Mouse (Mus musculus): ENCODE measurements around the gene Cbln3. TPM values are rescaled to one million over a fixed set of nuclear protein-coding genes. Genes with fewer than 3 reads are reported as not detected.

Cbln3 gene
- total RNA-seq, 1 experiment from 2014 or later = 0.05 TPM

DNA sequence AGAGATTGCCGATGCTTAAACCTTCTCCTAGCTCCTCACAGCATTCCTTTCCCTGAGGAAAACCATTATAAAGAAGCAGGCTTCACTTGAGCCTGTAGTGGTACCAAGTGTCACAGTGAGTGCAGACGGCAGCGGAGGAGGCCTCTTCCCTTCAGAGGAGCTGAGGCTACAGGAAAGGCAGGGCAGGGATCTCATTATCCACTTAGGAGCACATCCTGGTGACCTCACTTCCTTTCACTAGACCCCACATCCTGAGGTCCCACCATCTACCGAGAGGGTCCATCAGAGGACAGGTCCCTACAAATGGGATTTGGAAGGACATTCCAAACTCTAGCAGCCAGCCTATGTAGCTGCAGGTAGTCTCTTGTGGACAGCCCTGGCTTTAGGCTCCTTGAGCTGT is 26.6 kb downstream of the Cbln3 start:
- no peak for ATAC-seq (replicated peaks in 1 of 2; ENCODE audit: insufficient read depth in 1 of 2, low FRiP score in 2 of 2, low TSS enrichment in 1 of 2, low read depth in 1 of 2, poor library complexity in 2 of 2, severe bottlenecking in 2 of 2)

DNA sequence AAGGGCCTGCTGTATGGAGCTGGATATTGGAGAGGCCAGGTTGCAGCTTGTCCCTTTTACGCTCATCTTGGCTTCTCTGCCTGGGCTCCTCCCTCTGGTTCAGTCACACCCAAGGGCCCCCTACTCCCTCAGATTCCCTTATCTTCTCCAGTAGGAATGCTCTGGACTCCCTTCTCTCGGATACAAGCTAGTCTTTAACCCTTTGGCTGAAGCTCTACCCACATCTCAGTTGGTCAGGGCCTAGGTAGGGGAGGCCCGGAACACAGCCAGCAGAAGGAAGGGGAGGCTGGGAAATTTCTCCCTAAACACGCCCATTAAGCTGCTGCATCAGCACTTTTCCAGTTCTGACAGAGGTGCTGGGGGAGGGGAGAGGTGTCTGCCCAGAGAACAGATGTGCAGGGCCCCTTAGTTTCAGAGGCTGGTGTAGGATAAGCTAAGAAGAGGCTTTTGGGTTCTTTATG is 29.1 kb downstream of the Cbln3 start:
- ATAC-seq (replicated peaks in 1 of 2; ENCODE audit: insufficient read depth in 1 of 2, low FRiP score in 2 of 2, low TSS enrichment in 1 of 2, low read depth in 1 of 2, poor library complexity in 2 of 2, severe bottlenecking in 2 of 2) = no peak

- peak; percentile 54 to 56 for ATAC-seq (replicated peaks in 1 of 2; ENCODE audit: insufficient read depth in 1 of 2, low FRiP score in 2 of 2, low TSS enrichment in 1 of 2, low read depth in 1 of 2, poor library complexity in 2 of 2, severe bottlenecking in 2 of 2)
Measured at GRCm38 (mm10) chr14:55854406-55855100, 29.6 kb downstream of the Cbln3 start.

DNA sequence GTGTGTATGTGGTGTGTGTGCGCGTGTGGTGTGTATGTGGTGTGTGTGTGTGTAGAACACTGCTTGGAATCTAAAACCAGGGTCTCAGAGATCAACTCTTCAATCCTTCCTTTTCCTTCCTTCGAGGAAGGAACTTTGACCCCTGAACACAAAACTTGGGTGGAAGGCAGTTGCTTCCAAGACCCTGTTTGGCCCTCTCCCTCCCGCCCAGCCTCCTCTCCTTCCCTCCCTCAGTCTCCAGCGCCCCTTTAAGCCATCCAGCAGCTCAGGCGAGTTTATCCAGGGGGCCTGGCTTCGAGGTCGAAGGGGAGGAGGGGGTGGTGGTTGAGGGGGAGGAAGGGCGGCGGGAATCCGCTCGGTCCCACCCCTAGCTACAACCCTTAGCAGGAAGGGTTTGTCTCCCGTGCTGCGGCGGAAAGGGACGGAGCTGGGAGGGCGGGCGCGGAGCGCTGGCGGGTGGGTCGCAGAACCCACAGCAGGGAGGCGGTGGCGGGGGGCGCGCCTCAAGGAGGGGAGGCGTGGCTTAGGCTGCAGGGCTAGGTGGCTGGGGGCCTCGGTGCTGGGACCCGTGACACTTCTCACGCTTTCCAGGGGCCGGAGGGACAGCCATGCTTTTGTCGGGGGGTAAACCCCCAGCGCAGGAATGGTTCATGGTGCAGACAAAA is 30.4 kb downstream of the Cbln3 start, which contains the start of gene Nynrin:
TSS of gene Nynrin (plus strand) at position 390 of the 665 bp plus-strand sequence.
- ATAC-seq (replicated peaks in 1 of 2; ENCODE audit: insufficient read depth in 1 of 2, low FRiP score in 2 of 2, low TSS enrichment in 1 of 2, low read depth in 1 of 2, poor library complexity in 2 of 2, severe bottlenecking in 2 of 2) = peak; percentile 65 to 68

DNA sequence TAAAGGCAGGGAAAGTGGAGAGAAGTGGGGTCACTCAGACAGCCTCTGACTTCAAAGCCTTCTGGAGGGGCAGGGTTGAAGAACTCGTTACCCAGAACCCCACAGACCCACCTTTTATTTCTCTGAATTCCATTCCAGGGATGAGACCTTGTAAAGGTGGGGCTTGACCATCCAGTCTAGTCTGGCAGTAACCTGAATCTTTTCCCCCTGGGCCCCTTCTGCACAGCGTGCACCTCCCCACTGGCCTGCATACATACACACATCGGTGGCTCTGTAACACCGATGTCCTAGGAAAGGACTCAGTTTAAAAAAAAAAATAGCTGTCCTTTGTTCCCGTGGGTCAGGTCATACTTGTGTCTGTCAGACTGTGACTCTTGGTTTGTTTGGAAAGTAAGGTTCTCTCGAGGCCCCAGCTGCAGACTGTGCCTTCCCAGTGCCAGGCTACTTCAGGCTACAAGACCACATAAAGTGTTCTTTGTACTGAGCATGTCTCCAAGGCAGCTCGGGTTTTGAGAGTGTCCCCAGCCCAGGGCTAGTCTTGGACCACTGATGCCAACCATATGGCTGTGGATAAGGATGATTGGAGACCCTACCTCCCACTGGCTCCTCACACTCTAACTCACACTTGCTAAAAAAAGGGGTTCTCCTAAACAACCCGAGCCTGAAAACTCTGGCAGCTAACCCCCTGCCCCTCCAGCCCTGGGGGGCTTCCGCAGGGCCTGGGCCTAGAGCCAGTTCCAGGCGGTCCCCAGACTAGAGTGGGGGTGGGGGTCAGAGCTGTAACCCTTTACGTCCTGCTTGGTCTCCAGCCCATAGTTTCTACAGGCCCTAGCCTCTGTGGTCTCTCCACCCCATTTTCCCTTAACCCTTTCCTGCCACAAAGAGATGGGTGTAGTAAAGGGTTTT is 31.3 kb downstream of the Cbln3 start:
- ATAC-seq (replicated peaks in 1 of 2; ENCODE audit: insufficient read depth in 1 of 2, low FRiP score in 2 of 2, low TSS enrichment in 1 of 2, low read depth in 1 of 2, poor library complexity in 2 of 2, severe bottlenecking in 2 of 2) = no peak

GRCm38 (mm10) chr14:55850885-55851284 is 33.3 kb downstream of the Cbln3 start:
- no peak for ATAC-seq (replicated peaks in 1 of 2; ENCODE audit: insufficient read depth in 1 of 2, low FRiP score in 2 of 2, low TSS enrichment in 1 of 2, low read depth in 1 of 2, poor library complexity in 2 of 2, severe bottlenecking in 2 of 2)

- no peak for ATAC-seq (replicated peaks in 1 of 2; ENCODE audit: insufficient read depth in 1 of 2, low FRiP score in 2 of 2, low TSS enrichment in 1 of 2, low read depth in 1 of 2, poor library complexity in 2 of 2, severe bottlenecking in 2 of 2)
Measured at GRCm38 (mm10) chr14:55845506-55846294, 38.5 kb downstream of the Cbln3 start.

- no peak for ATAC-seq (replicated peaks in 1 of 2; ENCODE audit: insufficient read depth in 1 of 2, low FRiP score in 2 of 2, low TSS enrichment in 1 of 2, low read depth in 1 of 2, poor library complexity in 2 of 2, severe bottlenecking in 2 of 2)
Measured at GRCm38 (mm10) chr14:55842794-55843193, 41.4 kb downstream of the Cbln3 start.

- ATAC-seq (replicated peaks in 1 of 2; ENCODE audit: insufficient read depth in 1 of 2, low FRiP score in 2 of 2, low TSS enrichment in 1 of 2, low read depth in 1 of 2, poor library complexity in 2 of 2, severe bottlenecking in 2 of 2) = no peak
Measured at GRCm38 (mm10) chr14:55840853-55841366, 43.3 kb downstream of the Cbln3 start.

GRCm38 (mm10) chr14:55838740-55839139 is 45.5 kb downstream of the Cbln3 start:
- peak in 1 of 2 experiments; percentile 56; a peak in 2 of 4 replicates for ATAC-seq (replicated peaks in 1 of 2; ENCODE audit: insufficient read depth in 1 of 2, low FRiP score in 2 of 2, low TSS enrichment in 1 of 2, low read depth in 1 of 2, poor library complexity in 2 of 2, severe bottlenecking in 2 of 2)

DNA sequence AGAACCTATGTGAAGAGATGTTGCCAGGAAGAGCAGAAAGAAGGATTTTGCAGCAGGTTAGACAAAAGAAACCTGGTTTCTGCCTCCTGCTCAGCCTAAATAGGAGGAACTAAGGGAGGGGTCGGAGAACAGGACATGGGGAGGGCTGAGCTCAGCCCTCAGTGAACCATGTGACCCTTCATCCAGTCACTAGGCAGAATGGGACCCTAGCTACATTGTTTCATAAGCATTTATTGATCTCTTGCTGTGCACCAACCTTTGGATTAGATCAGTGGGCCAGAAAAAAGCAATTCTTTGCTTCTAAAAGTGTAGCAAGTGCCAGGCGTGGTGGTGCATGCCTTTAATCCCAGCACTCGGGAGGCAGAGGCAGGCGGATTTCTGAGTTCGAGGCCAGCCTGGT is 45.9 kb downstream of the Cbln3 start:
- ATAC-seq (replicated peaks in 1 of 2; ENCODE audit: insufficient read depth in 1 of 2, low FRiP score in 2 of 2, low TSS enrichment in 1 of 2, low read depth in 1 of 2, poor library complexity in 2 of 2, severe bottlenecking in 2 of 2) = no peak

- no peak for ATAC-seq (replicated peaks in 1 of 2; ENCODE audit: insufficient read depth in 1 of 2, low FRiP score in 2 of 2, low TSS enrichment in 1 of 2, low read depth in 1 of 2, poor library complexity in 2 of 2, severe bottlenecking in 2 of 2)
Measured at GRCm38 (mm10) chr14:55834808-55835533, 49.2 kb downstream of the Cbln3 start.

- no peak for ATAC-seq (replicated peaks in 1 of 2; ENCODE audit: insufficient read depth in 1 of 2, low FRiP score in 2 of 2, low TSS enrichment in 1 of 2, low read depth in 1 of 2, poor library complexity in 2 of 2, severe bottlenecking in 2 of 2)
Measured at GRCm38 (mm10) chr14:55833126-55833525, 51.1 kb downstream of the Cbln3 start.

DNA sequence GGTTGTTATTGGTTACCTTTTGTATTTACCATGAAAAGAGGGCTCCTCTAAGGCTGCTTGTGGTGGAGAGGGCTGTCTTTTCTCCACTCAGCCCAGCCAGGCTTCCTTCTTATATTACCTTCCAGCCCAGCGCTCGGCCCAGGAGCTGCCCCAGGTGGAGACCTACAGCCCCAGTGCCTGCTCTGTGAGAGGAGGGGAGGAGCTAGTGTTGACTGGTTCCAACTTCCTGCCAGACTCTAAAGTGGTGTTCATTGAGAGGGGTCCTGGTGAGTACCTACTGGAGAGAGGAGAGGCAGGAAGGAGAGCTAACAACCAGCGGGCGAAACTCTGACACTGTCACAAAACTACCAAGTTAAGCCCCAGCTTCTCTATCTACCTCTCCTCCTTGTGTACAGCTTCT is 53.9 kb downstream of the Cbln3 start:
- ATAC-seq (replicated peaks in 1 of 2; ENCODE audit: insufficient read depth in 1 of 2, low FRiP score in 2 of 2, low TSS enrichment in 1 of 2, low read depth in 1 of 2, poor library complexity in 2 of 2, severe bottlenecking in 2 of 2) = no peak

GRCm38 (mm10) chr14:55829854-55830253 is 54.3 kb downstream of the Cbln3 start:
- no peak for ATAC-seq (replicated peaks in 1 of 2; ENCODE audit: insufficient read depth in 1 of 2, low FRiP score in 2 of 2, low TSS enrichment in 1 of 2, low read depth in 1 of 2, poor library complexity in 2 of 2, severe bottlenecking in 2 of 2)
